Mouse (Mus musculus): ENCODE data around the gene Pten.

DNA sequence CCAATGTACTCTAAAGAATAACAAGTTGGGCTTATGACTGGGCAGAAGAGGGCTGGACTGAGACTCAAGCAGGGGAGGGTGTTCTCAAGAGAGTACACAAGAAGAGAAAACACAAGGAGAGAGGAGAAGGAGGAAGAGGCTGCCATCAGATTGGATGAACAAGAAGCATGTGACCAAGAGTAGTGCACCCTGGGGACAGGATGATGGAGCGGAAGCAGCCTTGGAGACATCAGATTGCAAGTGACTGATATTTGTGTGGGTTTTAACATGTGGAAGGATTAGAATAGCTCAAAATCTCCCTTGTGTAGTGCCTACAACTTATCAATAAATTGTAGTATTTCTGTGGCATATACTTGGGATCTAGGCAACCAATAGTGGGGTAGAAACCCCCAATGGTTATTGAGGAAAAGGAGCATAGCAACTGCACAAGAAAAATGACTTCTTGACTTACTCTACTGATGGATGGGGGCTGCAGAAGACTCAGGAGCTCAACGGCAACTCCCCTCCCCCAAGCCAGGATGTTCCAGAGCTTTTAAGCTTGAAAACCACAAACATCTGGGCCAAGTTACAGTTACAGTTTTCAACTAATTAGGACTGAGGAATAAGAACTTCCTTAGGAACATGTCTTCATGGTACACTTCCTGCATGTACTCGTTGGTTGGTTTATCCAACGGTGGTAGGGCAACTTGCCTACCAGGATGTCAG lies 16.5 kb upstream of the Pten start:
- TF ChIP-seq CTCF (IDR thresholded peaks at IDR 0.05; ENCODE audit: low read depth, low read length): no peak
- no peak for TF ChIP-seq POLR2A (IDR thresholded peaks at IDR 0.05; ENCODE audit: insufficient read depth, low read length)
